Mouse (Mus musculus): ENCODE measurements at regions not wholly inside any gene's neighbourhood (a gene's known extent, or its start where the extent isn't known, plus 50 kb on each side); places are given as distances from the start of the nearest gene placed in this dataset.

- TF ChIP-seq POLR2A (IDR thresholded peaks at IDR 0.05; ENCODE audit: insufficient read length, low read depth) (no peak), TCF12 (IDR thresholded peaks at IDR 0.05; ENCODE audit: insufficient read depth, poor library complexity, severe bottlenecking) (no peak), MYOD1 (IDR thresholded peaks at IDR 0.05; ENCODE audit: control insufficient read depth in 1 of 3, insufficient read length in 2 of 3, low read depth in 2 of 3) (no peak), MAX (IDR thresholded peaks at IDR 0.05; ENCODE audit: low read depth) (no peak), USF1 (IDR thresholded peaks at IDR 0.05; ENCODE audit: low read depth) (no peak), E2F4 (IDR thresholded peaks at IDR 0.05; ENCODE audit: insufficient read depth) (no peak), MYOG (IDR thresholded peaks at IDR 0.05; ENCODE audit: control insufficient read depth in 1 of 3, insufficient read depth in 1 of 3, insufficient read length in 2 of 3, low read depth in 2 of 3) (no peak), POLR2AphosphoS2 (IDR thresholded peaks at IDR 0.05; ENCODE audit: insufficient read length, low read depth) (no peak), SRF (IDR thresholded peaks at IDR 0.05; ENCODE audit: control insufficient read depth, insufficient read length, low read depth) (no peak), CEBPB (IDR thresholded peaks at IDR 0.05; ENCODE audit: insufficient read depth, poor library complexity, severe bottlenecking) (no peak)
Measured at GRCm38 (mm10) chr3:38049290-38049689, 325.0 kb upstream of the Gm5148 start.

Measured in myocyte (in vitro differentiated cells).